Mouse (Mus musculus) midbrain, postnatal 0 days (tissue): Measurements from ENCODE around the gene Zfp207. TPM values are rescaled to one million over a fixed set of nuclear protein-coding genes. Genes with fewer than 3 reads are reported as not detected.

Source experiments
- ATAC-seq: fragments of 200-750 bp; cut with Nextera tagmentation; 2 replicates; pipeline ENCODE4 v1.8.0; 2017; ENCODE audit warnings: moderate number of reproducible peaks, mild to moderate bottlenecking, moderate TSS enrichment, moderate library complexity; ENCODE audit not compliant: low FRiP score
- DNase-seq: peaks from one replicate; pipeline ENCODE4 v3.0.0-alpha.2; 2015; ENCODE audit warnings: low spot score
- H3K27ac ChIP-seq: fragments of 300-500 bp; sonication (generic); 2 replicates; pipeline ENCODE4 v1.5.1; 2014; ENCODE audit warnings: low read depth, mild to moderate bottlenecking, low read length, mixed read lengths
- H3K27me3 ChIP-seq: fragments of 300-500 bp; sonication (generic); 2 replicates; pipeline ENCODE4 v1.6.1; 2014; ENCODE audit warnings: low read length, control low read depth, mixed read lengths; ENCODE audit not compliant: insufficient read depth
- H3K36me3 ChIP-seq: fragments of 300-500 bp; sonication (generic); 2 replicates; pipeline ENCODE4 v1.6.1; 2014; ENCODE audit warnings: low read length, control low read depth, mixed read lengths; ENCODE audit not compliant: insufficient read depth
- H3K4me1 ChIP-seq: fragments of 300-500 bp; sonication (generic); 2 replicates; pipeline ENCODE4 v1.6.1; 2014; ENCODE audit warnings: mild to moderate bottlenecking, control low read depth, antibody characterized with exemption, low read length, mixed read lengths; ENCODE audit not compliant: insufficient read depth
- H3K4me2 ChIP-seq: fragments of 300-500 bp; sonication (generic); 2 replicates; pipeline ENCODE4 v1.6.1; 2014; ENCODE audit warnings: low read depth, mild to moderate bottlenecking, low read length, mixed read lengths; ENCODE audit not compliant: poor library complexity, severe bottlenecking
- H3K4me3 ChIP-seq: fragments of 300-500 bp; sonication (generic); 2 replicates; pipeline ENCODE4 v1.5.1; 2014; ENCODE audit warnings: low read depth, mild to moderate bottlenecking, low read length, moderate library complexity
- H3K9ac ChIP-seq: fragments of 300-500 bp; sonication (generic); replicated peaks from 2 replicates; pipeline ENCODE4 v1.6.1; 2014; ENCODE audit warnings: mild to moderate bottlenecking, low read length, moderate library complexity, mixed read lengths; ENCODE audit not compliant: poor library complexity, severe bottlenecking
- H3K9me3 ChIP-seq: fragments of 300-500 bp; sonication (generic); 2 replicates; pipeline ENCODE4 v1.6.1; 2016; ENCODE audit warnings: low read length, control low read depth
- CTCF ChIP-seq: IDR thresholded peaks from 2 replicates; pipeline ENCODE4 v1.5.1; 2016; ENCODE audit warnings: antibody characterized with exemption, mild to moderate bottlenecking
- WGBS: fragments of 180-500 bp; shearing (Covaris S2); extraction: QIAGEN DNeasy Blood & Tissue Kit; methylation state at CpG from one replicate; pipeline ENCODE4 v1.1.7; 2014; 5-methylcytosine and 5-hydroxymethylcytosine counted together
- polyA plus RNA-seq: library from polyadenylated mRNA; unstranded; fragments of >200 nt; fragmentation: Nextera tagmentation; extraction: Ambion mirVana; gene quantifications from 2 replicates; pipeline ENCODE4 v1.2.1, GENCODE M21; 2015
- total RNA-seq: library from RNA; depleted of rRNA; stranded (reverse); fragments of >200 nt; gene quantifications from 2 replicates; pipeline ENCODE4 v1.2.3, GENCODE M21; 2014

The Zfp207 gene
- total and polyA plus RNA-seq, 2 experiments from 2014 or later: 147 to 245 TPM

- peak overlapping the region; percentile 95 for H3K27ac ChIP-seq
- H3K4me3 ChIP-seq: peak overlapping the region; percentile 81
- H3K36me3 ChIP-seq: peaks cover 1% of the 10 kb centered on the region; the same call in 1 of the 2 replicates
- no peaks in the 10 kb centered on the region for H3K9me3 ChIP-seq
- WGBS: under 1% methylated on average over 20 of the region's 20 CpGs
- H3K4me2 ChIP-seq: peak overlapping the region; percentile 88
- DNase-seq (no peak), ATAC-seq (peak; percentile 39)
- no peaks in the 10 kb centered on the region for H3K27me3 ChIP-seq
- H3K4me1 ChIP-seq: peaks cover 14% of the 10 kb centered on the region
- H3K9ac ChIP-seq: peak overlapping the region; percentile 97
- TF ChIP-seq CTCF: no peak
Measured at GRCm38 (mm10) chr11:80383626-80384046, 557 bp downstream of the Zfp207 start.

- peaks cover 14% of the 10 kb centered on the region for H3K4me1 ChIP-seq
- H3K9ac ChIP-seq: peak overlapping the region; percentile 46
- H3K4me3 ChIP-seq: peak overlapping the region; percentile 81
- DNase-seq: no peak
- TF ChIP-seq CTCF: no peak
- no peak overlapping the region for H3K27ac ChIP-seq
- H3K4me2 ChIP-seq: peak overlapping the region; percentile 88
- no peaks in the 10 kb centered on the region for H3K9me3 ChIP-seq
- H3K36me3 ChIP-seq: peaks cover 7% of the 10 kb centered on the region
- H3K27me3 ChIP-seq: no peaks in the 10 kb centered on the region
- no peak for ATAC-seq
Measured at GRCm38 (mm10) chr11:80384461-80384860, 1.4 kb downstream of the Zfp207 start.

GRCm38 (mm10) chr11:80385055-80385454 lies 2.0 kb downstream of the Zfp207 start:
- peak overlapping the region; percentile 81 for H3K4me3 ChIP-seq
- peak overlapping the region; percentile 88 for H3K4me2 ChIP-seq
- peaks cover 14% of the 10 kb centered on the region for H3K4me1 ChIP-seq
- H3K9ac ChIP-seq: peak overlapping the region; percentile 46; the same call in 1 of the 2 replicates
- WGBS: 49% methylated on average over 4 of the region's 4 CpGs
- H3K27me3 ChIP-seq: no peaks in the 10 kb centered on the region
- no peaks in the 10 kb centered on the region for H3K9me3 ChIP-seq
- DNase-seq (no peak), ATAC-seq (no peak)
- H3K36me3 ChIP-seq: peaks cover 7% of the 10 kb centered on the region
- no peak for TF ChIP-seq CTCF
- no peak overlapping the region for H3K27ac ChIP-seq

GRCm38 (mm10) chr11:80386790-80387189 lies 3.7 kb downstream of the Zfp207 start:
- no peak for TF ChIP-seq CTCF
- Histone ChIP-seq H3K4me2 (peak overlapping the region; percentile 88), H3K27ac (no peak overlapping the region), H3K36me3 (peaks cover 15% of the 10 kb centered on the region), H3K9me3 (no peaks in the 10 kb centered on the region), H3K4me3 (no peak overlapping the region), H3K9ac (no peak overlapping the region), H3K4me1 (peaks cover 14% of the 10 kb centered on the region), H3K27me3 (no peaks in the 10 kb centered on the region)
- DNase-seq (no peak), ATAC-seq (no peak)
- 76% methylated on average over 2 of the region's 2 CpGs for WGBS

GRCm38 (mm10) chr11:80389885-80390284 lies 6.8 kb downstream of the Zfp207 start:
- WGBS: 85% methylated on average over 1 of the region's 1 CpGs
- no peak overlapping the region for H3K4me2 ChIP-seq
- no peak for TF ChIP-seq CTCF
- H3K4me1 ChIP-seq: peaks cover 14% of the 10 kb centered on the region
- H3K9me3 ChIP-seq: no peaks in the 10 kb centered on the region
- ATAC-seq: no peak
- DNase-seq: no peak
- H3K9ac ChIP-seq: no peak overlapping the region
- no peak overlapping the region for H3K4me3 ChIP-seq
- no peaks in the 10 kb centered on the region for H3K27me3 ChIP-seq
- no peak overlapping the region for H3K27ac ChIP-seq
- H3K36me3 ChIP-seq: peaks cover 18% of the 10 kb centered on the region

- Histone ChIP-seq H3K4me3 (no peak overlapping the region), H3K27ac (no peak overlapping the region), H3K36me3 (peaks cover 34% of the 10 kb centered on the region), H3K4me1 (peaks cover 3% of the 10 kb centered on the region; the same call in 1 of the 2 replicates), H3K9ac (no peak overlapping the region), H3K9me3 (no peaks in the 10 kb centered on the region), H3K4me2 (no peak overlapping the region), H3K27me3 (no peaks in the 10 kb centered on the region)
- no peak for ATAC-seq
- WGBS: 99% methylated on average over 2 of the region's 2 CpGs
- no peak for DNase-seq
- TF ChIP-seq CTCF: no peak
Measured at GRCm38 (mm10) chr11:80391407-80392120, 8.5 kb downstream of the Zfp207 start.
